Mouse (Mus musculus) brain, embryonic 14.5 days (tissue): ENCODE results near the gene Ppara.

ENCODE experiments used
- CTCF ChIP-seq: fragments of 200-500 bp; IDR thresholded peaks from 2 replicates; pipeline ENCODE4 v1.5.1; 2012; ENCODE audit warnings: inconsistent platforms, mild to moderate bottlenecking, moderate library complexity, borderline replicate concordance; ENCODE audit not compliant: insufficient read depth, insufficient read length; ENCODE audit errors: extremely low read depth
- POLR2A ChIP-seq: fragments of 200-500 bp; IDR thresholded peaks from 2 replicates; pipeline ENCODE4 v1.6.1; 2012; ENCODE audit warnings: mild to moderate bottlenecking, inconsistent platforms, borderline replicate concordance; ENCODE audit not compliant: poor library complexity, insufficient read depth, insufficient read length, severe bottlenecking; ENCODE audit errors: extremely low read depth

GRCm38 (mm10) chr15:85710179-85710578 lies 24.6 kb upstream of the Ppara start:
- peak; percentile 95 for TF ChIP-seq CTCF
- no peak for TF ChIP-seq POLR2A
